Mouse (Mus musculus) megakaryocyte, embryonic 14.5 days (primary cell): ENCODE data around the gene Hspa1l.

Experiments
- FLI1 ChIP-seq: IDR thresholded peaks from 2 replicates; pipeline ENCODE4 v1.6.1; 2012; ENCODE audit warnings: low read length, inconsistent platforms, mixed read lengths
- GATA1 ChIP-seq: IDR thresholded peaks from 3 replicates; pipeline ENCODE4 v1.6.1; 2012; ENCODE audit warnings: mixed read lengths, low read length, inconsistent platforms, borderline replicate concordance

GRCm38 (mm10) chr17:34951636-34952377 lies 20.7 kb upstream of the Hspa1l start:
- TF ChIP-seq GATA1 (no peak), FLI1 (no peak)
